11 mouse cellular contexts compared by ENCODE assay signal in the genomic region with DNA sequence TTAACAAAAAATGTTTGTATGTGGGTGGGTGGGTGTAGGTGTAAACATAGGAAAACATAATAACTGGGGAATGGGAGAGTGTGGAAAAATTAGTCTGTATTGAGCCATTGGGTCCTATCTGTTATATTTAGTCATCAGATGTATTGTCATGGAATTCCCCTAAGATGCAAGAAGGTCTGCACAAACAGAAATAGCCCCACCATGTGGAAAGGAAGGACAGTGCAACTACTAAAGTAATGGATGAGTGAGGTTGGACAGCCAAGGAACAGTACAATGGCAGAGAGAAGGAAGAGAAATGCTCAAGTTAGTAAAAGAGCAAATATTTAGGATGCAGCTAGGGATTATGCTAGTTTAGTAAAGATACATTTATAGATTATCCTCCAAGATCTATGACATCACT. TPM values are rescaled to one million over a fixed set of nuclear protein-coding genes. Genes with fewer than 3 reads are reported as not detected.
A peak's percentile ranks its signal among the peaks of the same experiment; 100 is the strongest.
DNase-seq lines count a peak whose midpoint lies in the region; ATAC-seq and TF ChIP-seq lines count a peak whose summit lies in the region.
"Had no signal": no experiment of that assay in that cellular context is flagged by ENCODE, and none has a peak within 500 bp of the region (broad histone marks: within the 10 kb centered on the region; RNA-seq: fewer than 3 reads in every experiment).

No protein-coding gene starts in this region.

- H3K9me3 ChIP-seq in kidney, postnatal 0 days (replicated peaks; ENCODE audit: low read length), result no peaks in the 10 kb centered on the region
- no peaks in the 10 kb centered on the region for H3K9me3 ChIP-seq in E14TG2a.4 (ENCODE audit: low read length)
- H3K9me3 ChIP-seq in heart, embryonic 12.5 days (replicated peaks), result no peaks in the 10 kb centered on the region

- ATAC-seq in kidney, postnatal 0 days (replicated peaks; ENCODE audit: low FRiP score, low read depth), result no peak
- ATAC-seq in Patski, result peak; percentile 71
- ATAC-seq in inflammation-experienced regulatory T-cells, adult 6 months, result peak; percentile 84
- ATAC-seq in heart, embryonic 12.5 days (ENCODE audit: insufficient number of reproducible peaks, low FRiP score), result no peak
- ATAC-seq: midbrain, embryonic 16.5 days had no signal

- H3K4me2 ChIP-seq in kidney, postnatal 0 days (ENCODE audit: low read length), result no peak overlapping the region
- no peak overlapping the region for H3K4me2 ChIP-seq in heart, embryonic 12.5 days

- POLR2A ChIA-PET in Patski (lab: Charles Lee), result no interaction called here

- CTCF ChIA-PET in Patski (lab: Charles Lee), result interaction anchor here (0.8 to 2.2 kb wide), 2 partner anchors 11 to 14 kb away, joined by 3 to 7 read pairs; no protein-coding TSS in a partner anchor

- peak; percentile 71 for TF ChIP-seq CTCF in kidney, postnatal 0 days (IDR thresholded peaks at IDR 0.05; ENCODE audit: low read depth)
- TF ChIP-seq CTCF in E14TG2a.4 (conservative IDR thresholded peaks at IDR 0.05; ENCODE audit: low read length), result peak; percentile 46
- peak; percentile 63 for TF ChIP-seq CTCF in Patski (IDR thresholded peaks at IDR 0.05)

- H3K36me3 ChIP-seq in kidney, postnatal 0 days (ENCODE audit: insufficient read depth, low read length), result peaks cover 27% of the 10 kb centered on the region
- H3K36me3 ChIP-seq in E14TG2a.4 (ENCODE audit: insufficient read depth, low read length), result peaks cover 100% of the 10 kb centered on the region
- peaks cover 85% of the 10 kb centered on the region for H3K36me3 ChIP-seq in heart, embryonic 12.5 days

- no peak overlapping the region for H3K9ac ChIP-seq in kidney, postnatal 0 days (ENCODE audit: low read depth, low read length)
- no peak overlapping the region for H3K9ac ChIP-seq in heart, embryonic 12.5 days

- no peaks in the 10 kb centered on the region for H3K4me1 ChIP-seq in kidney, postnatal 0 days (replicated peaks; ENCODE audit: insufficient read depth, low read length)
- H3K4me1 ChIP-seq in E14TG2a.4 (replicated peaks; ENCODE audit: low read depth, low read length), result 0 out of 2 replicates have a peak, but pooled peaks cover 4% of the 10 kb centered on the region
- no peaks in the 10 kb centered on the region for H3K4me1 ChIP-seq in heart, embryonic 12.5 days (replicated peaks)

- DNase-seq in kidney, postnatal 0 days (ENCODE audit: low spot score), result peak; percentile 60
- no peak for DNase-seq in kidney, postnatal 4 days
- peak; percentile 19 for DNase-seq in Patski (ENCODE audit: low read depth, low spot score)
- DNase-seq in cerebellum, adult 9-11 months, result no peak
- no peak for DNase-seq in thymus, postnatal 25 days
- DNase-seq: heart, adult 11 months; layer of hippocampus, adult 9-11 months had no signal

- in situ Hi-C loops in Patski (cut with MboI; ENCODE audit: low pct_unique_long_range_greater_than_20kb), result no loop called here

- H3K4me3 ChIP-seq in kidney, postnatal 0 days (replicated peaks; ENCODE audit: low read depth, low read length), result no peak overlapping the region
- no peak overlapping the region for H3K4me3 ChIP-seq in E14TG2a.4 (replicated peaks; ENCODE audit: low read length)
- no peak overlapping the region for H3K4me3 ChIP-seq in heart, embryonic 12.5 days

- no peaks in the 10 kb centered on the region for H3K27me3 ChIP-seq in kidney, postnatal 0 days (ENCODE audit: insufficient read depth, low read length)
- H3K27me3 ChIP-seq in E14TG2a.4 (ENCODE audit: insufficient read depth, low read length), result no peaks in the 10 kb centered on the region
- H3K27me3 ChIP-seq in Patski, result no peaks in the 10 kb centered on the region
- no peaks in the 10 kb centered on the region for H3K27me3 ChIP-seq in heart, embryonic 12.5 days (replicated peaks)

- no peak overlapping the region for H3K27ac ChIP-seq in kidney, postnatal 0 days
- no peak overlapping the region for H3K27ac ChIP-seq in heart, embryonic 12.5 days (ENCODE audit: poor library complexity, severe bottlenecking)

RNA-seq across cellular contexts. Expression of a gene that starts 33.4 kb away (rescaled TPM):
- polyA plus RNA-seq in kidney, postnatal 0 days (2015; fragmentation: Nextera tagmentation; extraction: Ambion mirVana), result 13.2 and 13.3 TPM in 2 replicates
- polyA plus RNA-seq in Patski (2021), result 35.6 TPM
- polyA plus RNA-seq in inflammation-experienced regulatory T-cells, adult 6 months (2017; shearing (Covaris generic)), result 10 to 100 TPM in 1 of 3 experiments, 1 to 10 TPM in 2; 2.1 to 27.9 (median 3.4) TPM
- polyA plus RNA-seq in heart, embryonic 12.5 days (2016; fragmentation: Nextera tagmentation; extraction: Ambion mirVana), result 21.9 and 23.6 TPM in 2 replicates

RNA-seq across cellular contexts. Expression of a gene that starts 35.3 kb away (rescaled TPM):
- polyA plus RNA-seq in kidney, postnatal 0 days (2015; fragmentation: Nextera tagmentation; extraction: Ambion mirVana), result 103 and 107 TPM in 2 replicates
- 147 TPM for polyA plus RNA-seq in Patski (2021)
- under 1 TPM in 1 of 3 experiments, not detected in 2; 0.77 TPM for polyA plus RNA-seq in inflammation-experienced regulatory T-cells, adult 6 months (2017; shearing (Covaris generic))
- polyA plus RNA-seq in heart, embryonic 12.5 days (2016; fragmentation: Nextera tagmentation; extraction: Ambion mirVana), result 2.4 and 3.0 TPM in 2 replicates

Comparison
In these comparisons a context has a peak if more than half of its experiments do, and no peak if none do; other contexts are left out.
1. DNase-seq: peak in kidney, postnatal 0 days (single experiment) and Patski (single experiment); none in kidney, postnatal 4 days (0 of 2), cerebellum, adult 9-11 months (single experiment) and thymus, postnatal 25 days (single experiment).
2. ATAC-seq: peak in Patski (single experiment) and inflammation-experienced regulatory T-cells, adult 6 months (single experiment); none in kidney, postnatal 0 days (single experiment) and heart, embryonic 12.5 days (single experiment).
3. RNA of a gene that starts 35.3 kb away (polyA plus RNA-seq): 147 TPM in Patski (single experiment) and 103 to 107 TPM in kidney, postnatal 0 days; 2.4 to 3.0 TPM in heart, embryonic 12.5 days and 0.77 TPM in inflammation-experienced regulatory T-cells, adult 6 months; every median in the first group is over 10 times any median in the second.
4. Peak in every context shown above with its lines, with median percentiles within 50 percentile points of each other: CTCF ChIP-seq.